Mouse (Mus musculus) forebrain, embryonic 10.5 days (tissue): ENCODE data around the gene Gm19684. TPM values are rescaled to one million over a fixed set of nuclear protein-coding genes. Genes with fewer than 3 reads are reported as not detected.
"Not testable (repeated sequence)": the region's sequence is repeated elsewhere in the genome, so short reads cannot be mapped to it uniquely, and the experiment has no call there.

Source experiments
- DNase-seq: peaks from one replicate; pipeline ENCODE4 v3.0.0-alpha.2; 2017; ENCODE audit warnings: low spot score; ENCODE audit errors: extremely low spot score
- H3K27ac ChIP-seq: fragments of 300-500 bp; sonication (generic); 2 replicates; pipeline ENCODE4 v1.5.1; 2016; ENCODE audit warnings: mild to moderate bottlenecking
- H3K27me3 ChIP-seq: fragments of 300-500 bp; sonication (generic); 2 replicates; pipeline ENCODE4 v1.6.1; 2016; ENCODE audit warnings: mild to moderate bottlenecking; ENCODE audit not compliant: poor library complexity, severe bottlenecking
- H3K36me3 ChIP-seq: fragments of 300-500 bp; sonication (generic); replicated peaks from 2 replicates; pipeline ENCODE4 v1.6.1; 2016; ENCODE audit warnings: mild to moderate bottlenecking, moderate library complexity
- H3K4me1 ChIP-seq: fragments of 300-500 bp; sonication (generic); 2 replicates; pipeline ENCODE4 v1.6.1; 2016
- H3K4me3 ChIP-seq: fragments of 300-500 bp; sonication (generic); 2 replicates; pipeline ENCODE4 v1.5.1; 2016; ENCODE audit warnings: mild to moderate bottlenecking, moderate library complexity
- H3K9me3 ChIP-seq: fragments of 300-500 bp; sonication (generic); 2 replicates; pipeline ENCODE4 v1.6.1; 2016; ENCODE audit warnings: mild to moderate bottlenecking, moderate library complexity
- WGBS: fragments of 180-500 bp; shearing (Covaris S2); methylation state at CpG from one replicate; pipeline ENCODE4 v1.1.7; 2016; 5-methylcytosine and 5-hydroxymethylcytosine counted together
- polyA plus RNA-seq: library from polyadenylated mRNA; unstranded; fragments of >200 nt; fragmentation: Nextera tagmentation; extraction: Ambion mirVana; gene quantifications from 2 replicates; pipeline ENCODE4 v1.2.1, GENCODE M21; 2016

The Gm19684 gene
- polyA plus RNA-seq, 1 experiment from 2014 or later, result not detected

GRCm38 (mm10) chr17:36110641-36111509, 10.6 kb upstream of the Gm19684 start:
- not testable (repeated sequence) for H3K9me3 ChIP-seq, H3K27ac ChIP-seq, H3K36me3 ChIP-seq
- 2% methylated on average over 57 of the region's 57 CpGs for WGBS
- H3K4me3 ChIP-seq, result peak overlapping the region; percentile 54
- peaks cover 51% of the 10 kb centered on the region for H3K27me3 ChIP-seq
- H3K4me1 ChIP-seq, result peaks cover 27% of the 10 kb centered on the region
- peak; percentile 36 for DNase-seq

- not testable (repeated sequence) for H3K27ac ChIP-seq, H3K9me3 ChIP-seq, H3K36me3 ChIP-seq
- Histone ChIP-seq H3K4me3 (peak overlapping the region; percentile 54), H3K27me3 (peaks cover 51% of the 10 kb centered on the region), H3K4me1 (peaks cover 27% of the 10 kb centered on the region)
- peak; percentile 25 for DNase-seq
- WGBS, result 3% methylated on average over 10 of the region's 10 CpGs
Measured at GRCm38 (mm10) chr17:36111510-36111868, 10.0 kb upstream of the Gm19684 start.

- H3K36me3 ChIP-seq, H3K9me3 ChIP-seq, H3K4me3 ChIP-seq, H3K27ac ChIP-seq: not testable (repeated sequence)
- WGBS, result 19% methylated on average over 6 of the region's 6 CpGs
- peaks cover 47% of the 10 kb centered on the region for H3K27me3 ChIP-seq
- peak; percentile 45 for DNase-seq
- peaks cover 13% of the 10 kb centered on the region for H3K4me1 ChIP-seq
Measured at GRCm38 (mm10) chr17:36113979-36114593, 7.4 kb upstream of the Gm19684 start.

- WGBS, result 20% methylated on average over 3 of the region's 3 CpGs
- not testable (repeated sequence) for H3K4me3 ChIP-seq, DNase-seq, H3K36me3 ChIP-seq, H3K9me3 ChIP-seq, H3K27ac ChIP-seq, H3K4me1 ChIP-seq
- H3K27me3 ChIP-seq, result peaks cover 47% of the 10 kb centered on the region
Measured at GRCm38 (mm10) chr17:36116545-36116944, 4.9 kb upstream of the Gm19684 start.

GRCm38 (mm10) chr17:36120839-36121238, 639 bp upstream of the Gm19684 start:
- peaks cover 44% of the 10 kb centered on the region for H3K27me3 ChIP-seq
- H3K4me1 ChIP-seq, H3K9me3 ChIP-seq, DNase-seq, H3K36me3 ChIP-seq, H3K4me3 ChIP-seq, H3K27ac ChIP-seq: not testable (repeated sequence)
- WGBS, result 17% methylated on average over 18 of the region's 18 CpGs

GRCm38 (mm10) chr17:36124111-36124510, 2.6 kb downstream of the Gm19684 start:
- DNase-seq, H3K4me3 ChIP-seq, H3K4me1 ChIP-seq, H3K36me3 ChIP-seq, H3K9me3 ChIP-seq, H3K27ac ChIP-seq: not testable (repeated sequence)
- WGBS, result 82% methylated on average over 3 of the region's 3 CpGs
- peaks cover 48% of the 10 kb centered on the region for H3K27me3 ChIP-seq

- not testable (repeated sequence) for H3K4me3 ChIP-seq, DNase-seq, H3K9me3 ChIP-seq, H3K27ac ChIP-seq, H3K4me1 ChIP-seq, H3K36me3 ChIP-seq
- WGBS, result 59% methylated on average over 12 of the region's 13 CpGs
- peaks cover 42% of the 10 kb centered on the region for H3K27me3 ChIP-seq
Measured at GRCm38 (mm10) chr17:36128525-36128924, 7.0 kb downstream of the Gm19684 start.

- not testable (repeated sequence) for H3K9me3 ChIP-seq, H3K4me3 ChIP-seq, H3K27ac ChIP-seq, H3K36me3 ChIP-seq, DNase-seq, H3K4me1 ChIP-seq
- 26% methylated on average over 28 of the region's 28 CpGs for WGBS
- peaks cover 47% of the 10 kb centered on the region for H3K27me3 ChIP-seq
Measured at GRCm38 (mm10) chr17:36128968-36129817, 7.7 kb downstream of the Gm19684 start, which contains the start of gene Gm7030. Gene Gm7030, minus strand, starts transcription at chr17:36129425.

- no peak overlapping the region for H3K27ac ChIP-seq
- peaks cover 47% of the 10 kb centered on the region for H3K27me3 ChIP-seq
Measured at GRCm38 (mm10) chr17:36131516-36132265, 10.2 kb downstream of the Gm19684 start.

GRCm38 (mm10) chr17:36135421-36136231, 14.1 kb downstream of the Gm19684 start:
- DNase-seq, H3K27ac ChIP-seq, H3K9me3 ChIP-seq, H3K4me3 ChIP-seq, H3K36me3 ChIP-seq, H3K4me1 ChIP-seq: not testable (repeated sequence)
- H3K27me3 ChIP-seq, result peaks cover 35% of the 10 kb centered on the region

More at GRCm38 (mm10) chr17:36131516-36132265, 10.2 kb downstream of the Gm19684 start:
- no peaks in the 10 kb centered on the region for H3K36me3 ChIP-seq
- DNase-seq, result no peak
- H3K9me3 ChIP-seq, result no peaks in the 10 kb centered on the region
- 72% methylated on average over 5 of the region's 5 CpGs for WGBS
- no peak overlapping the region for H3K4me3 ChIP-seq
- H3K4me1 ChIP-seq, result 0 out of 2 replicates have a peak, but pooled peaks cover 3% of the 10 kb centered on the region

GRCm38 (mm10) chr17:36136299-36136848, 14.9 kb downstream of the Gm19684 start:
- H3K27me3 ChIP-seq, result peaks cover 34% of the 10 kb centered on the region
- DNase-seq, H3K4me3 ChIP-seq, H3K27ac ChIP-seq, H3K4me1 ChIP-seq, H3K36me3 ChIP-seq, H3K9me3 ChIP-seq: not testable (repeated sequence)
- 81% methylated on average over 1 of the region's 1 CpGs for WGBS
